Mouse (Mus musculus): ENCODE measurements around the gene Morc3. TPM values are rescaled to one million over a fixed set of nuclear protein-coding genes. Genes with fewer than 3 reads are reported as not detected.

Morc3 gene
- polyA plus RNA-seq, 2 experiments = 11.8 to 16.4 TPM

- H3K9me3 ChIP-seq (ENCODE audit: control insufficient read depth, low read length) = no peaks in the 10 kb centered on the region
- no peak overlapping the region for H3K9ac ChIP-seq (replicated peaks)
- peaks cover 0 to 9% of the 10 kb centered on the region in 2 experiments; a peak in 3 of 4 replicates for H3K4me1 ChIP-seq (replicated peaks; ENCODE audit: control insufficient read depth in 2 of 2, insufficient read depth in 2 of 2, low read length in 1 of 2)
- ATAC-seq (ENCODE audit: insufficient read depth) (no peak), DNase-seq (ENCODE audit: low read depth in 3 of 3, low spot score in 3 of 3) (no peak)
- H3K27me3 ChIP-seq (ENCODE audit: control insufficient read depth, insufficient read depth, low read length) = no peaks in the 10 kb centered on the region
- H3K4me2 ChIP-seq (ENCODE audit: low read depth) = no peak overlapping the region
- TF ChIP-seq CTCF (IDR thresholded peaks at IDR 0.05; ENCODE audit: low read depth) (no peak), EP300 (IDR thresholded peaks at IDR 0.05; ENCODE audit: low read depth) (no peak)
- H3K27ac ChIP-seq = no peak overlapping the region
- peaks cover 67% of the 10 kb centered on the region for H3K36me3 ChIP-seq (replicated peaks; ENCODE audit: control insufficient read depth, insufficient read depth, low read depth)
- no peak overlapping the region for H3K4me3 ChIP-seq (ENCODE audit: insufficient read depth in 1 of 2, low read depth in 2 of 2, low read length in 2 of 2)
- 60% methylated on average over 6 of the region's 6 CpGs for WGBS (ENCODE audit: insufficient replicate concordance)
These were observed 56.6 kb downstream of the Morc3 start for GRCm38 (mm10) chr16:93888481-93888880.

GRCm38 (mm10) chr16:93890948-93891604 is 59.2 kb downstream of the Morc3 start:
- Histone ChIP-seq H3K4me1 (replicated peaks; ENCODE audit: control insufficient read depth in 2 of 2, insufficient read depth in 2 of 2, low read length in 1 of 2) (peaks cover 0 to 4% of the 10 kb centered on the region in 2 experiments; a peak in 1 of 4 replicates), H3K9me3 (ENCODE audit: control insufficient read depth, low read length) (no peaks in the 10 kb centered on the region), H3K27ac (no peak overlapping the region), H3K4me3 (ENCODE audit: insufficient read depth in 1 of 2, low read depth in 2 of 2, low read length in 2 of 2) (no peak overlapping the region), H3K27me3 (ENCODE audit: control insufficient read depth, insufficient read depth, low read length) (no peaks in the 10 kb centered on the region), H3K9ac (replicated peaks) (no peak overlapping the region), H3K36me3 (replicated peaks; ENCODE audit: control insufficient read depth, insufficient read depth, low read depth) (peaks cover 81% of the 10 kb centered on the region), H3K4me2 (ENCODE audit: low read depth) (no peak overlapping the region)
- TF ChIP-seq EP300 (IDR thresholded peaks at IDR 0.05; ENCODE audit: low read depth) (no peak), CTCF (IDR thresholded peaks at IDR 0.05; ENCODE audit: low read depth) (no peak)
- ATAC-seq (ENCODE audit: insufficient read depth) (0 out of 2 replicates have a peak, but pooled peaks have one; percentile 15), DNase-seq (ENCODE audit: low read depth in 3 of 3, low spot score in 3 of 3) (no peak)
- 63% methylated on average over 12 of the region's 12 CpGs for WGBS (ENCODE audit: insufficient replicate concordance)

- no peak overlapping the region for H3K4me2 ChIP-seq (ENCODE audit: low read depth)
- DNase-seq (ENCODE audit: low read depth in 3 of 3, low spot score in 3 of 3) = no peak
- H3K9me3 ChIP-seq (ENCODE audit: control insufficient read depth, low read length) = no peaks in the 10 kb centered on the region
- TF ChIP-seq EP300 (IDR thresholded peaks at IDR 0.05; ENCODE audit: low read depth) (no peak), CTCF (IDR thresholded peaks at IDR 0.05; ENCODE audit: low read depth) (no peak)
- no peak overlapping the region for H3K27ac ChIP-seq
- H3K4me1 ChIP-seq (replicated peaks; ENCODE audit: control insufficient read depth in 2 of 2, insufficient read depth in 2 of 2, low read length in 1 of 2) = peaks cover 0 to 4% of the 10 kb centered on the region in 2 experiments; a peak in 1 of 4 replicates
- no peak for ATAC-seq (ENCODE audit: insufficient read depth)
- 81% methylated on average over 5 of the region's 5 CpGs for WGBS (ENCODE audit: insufficient replicate concordance)
- H3K9ac ChIP-seq (replicated peaks) = no peak overlapping the region
- peaks cover 66% of the 10 kb centered on the region for H3K36me3 ChIP-seq (replicated peaks; ENCODE audit: control insufficient read depth, insufficient read depth, low read depth)
- no peak overlapping the region for H3K4me3 ChIP-seq (ENCODE audit: insufficient read depth in 1 of 2, low read depth in 2 of 2, low read length in 2 of 2)
- no peaks in the 10 kb centered on the region for H3K27me3 ChIP-seq (ENCODE audit: control insufficient read depth, insufficient read depth, low read length)
These were observed 61.4 kb downstream of the Morc3 start for GRCm38 (mm10) chr16:93893285-93893684.

- WGBS (ENCODE audit: insufficient replicate concordance) = 68% methylated on average over 6 of the region's 6 CpGs
- peaks cover 15% of the 10 kb centered on the region; the same call in 1 of the 2 replicates for H3K36me3 ChIP-seq (replicated peaks; ENCODE audit: control insufficient read depth, insufficient read depth, low read depth)
These were observed 71.1 kb downstream of the Morc3 start for GRCm38 (mm10) chr16:93903027-93903426.

GRCm38 (mm10) chr16:93906156-93907014 is 74.5 kb downstream of the Morc3 start:
- H3K27ac ChIP-seq = no peak overlapping the region
- H3K4me3 ChIP-seq (ENCODE audit: insufficient read depth in 1 of 2, low read depth in 2 of 2, low read length in 2 of 2) = no peak overlapping the region
- WGBS (ENCODE audit: insufficient replicate concordance) = 64% methylated on average over 11 of the region's 11 CpGs
- ATAC-seq (ENCODE audit: insufficient read depth) (peak; percentile 21; the same call in 1 of the 2 replicates), DNase-seq (ENCODE audit: low read depth in 3 of 3, low spot score in 3 of 3) (peak in 1 of 3 experiments; percentile 23)
- H3K4me2 ChIP-seq (ENCODE audit: low read depth) = no peak overlapping the region
- no peak overlapping the region for H3K9ac ChIP-seq (replicated peaks)
- peaks cover 14% of the 10 kb centered on the region; the same call in 1 of the 2 replicates for H3K36me3 ChIP-seq (replicated peaks; ENCODE audit: control insufficient read depth, insufficient read depth, low read depth)
- TF ChIP-seq EP300 (IDR thresholded peaks at IDR 0.05; ENCODE audit: low read depth) (no peak), CTCF (IDR thresholded peaks at IDR 0.05; ENCODE audit: low read depth) (peak; percentile 98)
- H3K9me3 ChIP-seq (ENCODE audit: control insufficient read depth, low read length) = no peaks in the 10 kb centered on the region
- H3K4me1 ChIP-seq (replicated peaks; ENCODE audit: control insufficient read depth in 2 of 2, insufficient read depth in 2 of 2, low read length in 1 of 2) = peaks cover 0 to 5% of the 10 kb centered on the region in 2 experiments; a peak in 1 of 4 replicates
- no peaks in the 10 kb centered on the region for H3K27me3 ChIP-seq (ENCODE audit: control insufficient read depth, insufficient read depth, low read length)

More at GRCm38 (mm10) chr16:93903027-93903426, 71.1 kb downstream of the Morc3 start:
- TF ChIP-seq EP300 (IDR thresholded peaks at IDR 0.05; ENCODE audit: low read depth) (no peak), CTCF (IDR thresholded peaks at IDR 0.05; ENCODE audit: low read depth) (peak; percentile 57)
- ATAC-seq (ENCODE audit: insufficient read depth) = no peak
- H3K27ac ChIP-seq = no peak overlapping the region
- no peaks in the 10 kb centered on the region for H3K9me3 ChIP-seq (ENCODE audit: control insufficient read depth, low read length)
- H3K4me1 ChIP-seq (replicated peaks; ENCODE audit: control insufficient read depth in 2 of 2, insufficient read depth in 2 of 2, low read length in 1 of 2) = no peaks in the 10 kb centered on the region
- no peak overlapping the region for H3K4me2 ChIP-seq (ENCODE audit: low read depth)
- no peak overlapping the region for H3K4me3 ChIP-seq (ENCODE audit: insufficient read depth in 1 of 2, low read depth in 2 of 2, low read length in 2 of 2)
- H3K9ac ChIP-seq (replicated peaks) = no peak overlapping the region
- H3K27me3 ChIP-seq (ENCODE audit: control insufficient read depth, insufficient read depth, low read length) = no peaks in the 10 kb centered on the region
- no peak for DNase-seq (ENCODE audit: low read depth in 3 of 3, low spot score in 3 of 3)

All from liver, embryonic 14.5 days (tissue).